Mouse (Mus musculus): ENCODE results near the gene Nt5c2. TPM values are rescaled to one million over a fixed set of nuclear protein-coding genes. Genes with fewer than 3 reads are reported as not detected.

The Nt5c2 gene
- total and polyA plus RNA-seq, 2 experiments from 2014 or later, result 64.1 to 81.8 TPM

- H3K4me3 ChIP-seq (ENCODE audit: low read depth, low read length), result peak overlapping the region; percentile 97
- H3K9me3 ChIP-seq (ENCODE audit: low read length), result no peaks in the 10 kb centered on the region
- no peak overlapping the region for H3K27ac ChIP-seq (ENCODE audit: low read depth, low read length)
- ATAC-seq (ENCODE audit: low FRiP score) (no peak), DNase-seq (ENCODE audit: low spot score) (no peak)
- H3K4me1 ChIP-seq (ENCODE audit: insufficient read depth, low read length), result peaks cover 4% of the 10 kb centered on the region; the same call in 1 of the 2 replicates
- WGBS, result 7% methylated on average over 7 of the region's 7 CpGs
- H3K36me3 ChIP-seq (ENCODE audit: insufficient read depth, low read length), result peaks cover 16% of the 10 kb centered on the region
- H3K9ac ChIP-seq (replicated peaks; ENCODE audit: low read length, poor library complexity, severe bottlenecking), result peak overlapping the region; percentile 90
- no peak for TF ChIP-seq CTCF (IDR thresholded peaks at IDR 0.05)
- H3K4me2 ChIP-seq (ENCODE audit: low read depth, low read length, poor library complexity, severe bottlenecking), result peak overlapping the region; percentile 77
- no peaks in the 10 kb centered on the region; the same call in 1 of the 2 replicates for H3K27me3 ChIP-seq (ENCODE audit: insufficient read depth, low read length)
Observed at GRCm38 (mm10) chr19:47049840-47050239, 34.9 kb upstream of the Nt5c2 start.

DNA sequence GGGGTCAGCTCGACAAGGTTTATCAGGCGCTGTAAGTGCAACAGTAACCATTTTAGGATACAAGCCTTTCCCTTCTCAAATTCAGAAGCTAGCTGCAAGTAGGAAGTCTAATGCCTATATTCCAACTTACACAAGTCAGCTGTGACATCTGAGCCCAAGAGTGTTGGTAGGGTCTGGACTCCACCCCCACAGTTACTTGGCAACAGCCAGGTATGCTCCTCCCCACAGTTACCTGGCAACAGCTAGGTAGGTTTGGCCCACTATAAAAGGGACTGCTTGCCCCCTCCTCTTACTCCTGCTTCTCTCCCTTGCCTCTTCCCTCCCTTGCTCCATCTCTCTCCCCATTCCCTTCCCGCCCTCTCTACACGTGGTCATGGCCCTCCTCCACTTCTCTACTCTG lies 34.1 kb upstream of the Nt5c2 start:
- WGBS, result 65% methylated on average over 4 of the region's 4 CpGs
- Histone ChIP-seq H3K9me3 (ENCODE audit: low read length) (no peaks in the 10 kb centered on the region), H3K27ac (ENCODE audit: low read depth, low read length) (no peak overlapping the region), H3K27me3 (ENCODE audit: insufficient read depth, low read length) (no peaks in the 10 kb centered on the region; the same call in 1 of the 2 replicates), H3K4me3 (ENCODE audit: low read depth, low read length) (no peak overlapping the region), H3K9ac (replicated peaks; ENCODE audit: low read length, poor library complexity, severe bottlenecking) (no peak overlapping the region), H3K4me2 (ENCODE audit: low read depth, low read length, poor library complexity, severe bottlenecking) (peak overlapping the region; percentile 77; the same call in 1 of the 2 replicates), H3K36me3 (ENCODE audit: insufficient read depth, low read length) (peaks cover 16% of the 10 kb centered on the region), H3K4me1 (ENCODE audit: insufficient read depth, low read length) (peaks cover 4% of the 10 kb centered on the region; the same call in 1 of the 2 replicates)
- ATAC-seq (ENCODE audit: low FRiP score) (no peak), DNase-seq (ENCODE audit: low spot score) (no peak)
- no peak for TF ChIP-seq CTCF (IDR thresholded peaks at IDR 0.05)

DNA sequence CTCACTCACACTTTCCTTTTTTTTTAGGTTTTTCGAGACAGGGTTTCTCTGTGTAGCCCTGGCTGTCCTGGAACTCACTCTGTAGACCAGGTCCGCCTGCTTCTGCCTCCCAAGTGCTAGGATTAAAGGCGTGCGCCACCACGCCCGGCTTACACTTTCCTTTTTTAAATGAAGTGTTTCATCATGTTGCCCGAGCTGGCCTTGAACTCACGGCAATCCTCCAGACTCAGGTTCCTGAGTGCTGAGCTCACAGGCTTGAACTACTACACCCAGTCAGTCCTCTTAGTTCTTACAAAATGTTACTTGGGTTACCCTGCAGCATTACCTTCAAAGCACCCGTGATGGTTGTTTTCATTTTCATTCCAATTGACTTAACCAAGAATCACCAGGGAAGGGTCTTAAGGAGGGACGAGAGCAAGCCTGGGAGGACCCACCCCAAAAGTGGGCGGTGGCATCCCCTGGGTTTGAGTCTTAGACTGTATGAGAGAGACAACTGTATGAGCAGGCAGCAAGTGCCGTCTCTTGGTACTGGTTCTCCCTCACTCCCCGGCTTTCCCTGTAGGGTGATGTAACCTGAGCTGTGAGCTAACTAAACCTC lies 32.4 kb upstream of the Nt5c2 start:
- no peak for ATAC-seq (ENCODE audit: low FRiP score)
- no peak for TF ChIP-seq CTCF (IDR thresholded peaks at IDR 0.05)

GRCm38 (mm10) chr19:47046343-47046742 lies 31.4 kb upstream of the Nt5c2 start:
- H3K4me2 ChIP-seq (ENCODE audit: low read depth, low read length, poor library complexity, severe bottlenecking), result no peak overlapping the region
- H3K9ac ChIP-seq (replicated peaks; ENCODE audit: low read length, poor library complexity, severe bottlenecking), result no peak overlapping the region
- no peaks in the 10 kb centered on the region for H3K9me3 ChIP-seq (ENCODE audit: low read length)
- ATAC-seq (ENCODE audit: low FRiP score), result no peak
- no peak overlapping the region for H3K4me3 ChIP-seq (ENCODE audit: low read depth, low read length)
- no peaks in the 10 kb centered on the region for H3K27me3 ChIP-seq (ENCODE audit: insufficient read depth, low read length)
- peaks cover 4% of the 10 kb centered on the region; the same call in 1 of the 2 replicates for H3K4me1 ChIP-seq (ENCODE audit: insufficient read depth, low read length)
- no peak overlapping the region for H3K27ac ChIP-seq (ENCODE audit: low read depth, low read length)
- 96% methylated on average over 1 of the region's 1 CpGs for WGBS
- TF ChIP-seq CTCF (IDR thresholded peaks at IDR 0.05), result peak; percentile 54
- H3K36me3 ChIP-seq (ENCODE audit: insufficient read depth, low read length), result peaks cover 19% of the 10 kb centered on the region
- DNase-seq (ENCODE audit: low spot score), result no peak

More for the DNA sequence above, 32.4 kb upstream of the Nt5c2 start:
- H3K27ac ChIP-seq (ENCODE audit: low read depth, low read length), result no peak overlapping the region
- no peaks in the 10 kb centered on the region for H3K9me3 ChIP-seq (ENCODE audit: low read length)
- no peaks in the 10 kb centered on the region for H3K27me3 ChIP-seq (ENCODE audit: insufficient read depth, low read length)
- WGBS, result 89% methylated on average over 13 of the region's 13 CpGs
- H3K4me2 ChIP-seq (ENCODE audit: low read depth, low read length, poor library complexity, severe bottlenecking), result no peak overlapping the region
- peaks cover 4% of the 10 kb centered on the region; the same call in 1 of the 2 replicates for H3K4me1 ChIP-seq (ENCODE audit: insufficient read depth, low read length)
- no peak overlapping the region for H3K4me3 ChIP-seq (ENCODE audit: low read depth, low read length)
- no peak for DNase-seq (ENCODE audit: low spot score)
- H3K9ac ChIP-seq (replicated peaks; ENCODE audit: low read length, poor library complexity, severe bottlenecking), result no peak overlapping the region
- H3K36me3 ChIP-seq (ENCODE audit: insufficient read depth, low read length), result peaks cover 19% of the 10 kb centered on the region

DNA sequence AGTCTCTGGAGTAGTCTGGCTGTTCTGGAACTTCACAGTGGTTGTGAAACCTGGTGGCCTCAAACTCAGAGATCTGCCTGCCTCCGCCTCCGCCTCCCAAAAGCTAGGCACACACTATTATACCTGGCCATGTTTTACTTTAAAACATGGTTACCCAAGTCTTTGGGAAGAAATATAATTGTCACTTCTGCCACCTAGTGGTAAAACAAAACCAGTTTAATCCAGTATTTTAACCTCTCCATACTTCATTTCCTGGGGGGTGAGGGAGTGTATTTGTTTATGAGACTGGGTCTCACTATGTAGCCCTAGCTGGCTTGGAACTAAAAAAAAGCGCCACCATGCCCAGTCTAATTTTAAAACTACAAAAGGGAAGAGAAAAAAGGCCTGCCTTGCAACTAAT lies 28.7 kb upstream of the Nt5c2 start:
- H3K9ac ChIP-seq (replicated peaks; ENCODE audit: low read length, poor library complexity, severe bottlenecking), result no peak overlapping the region
- H3K27me3 ChIP-seq (ENCODE audit: insufficient read depth, low read length), result no peaks in the 10 kb centered on the region
- peak; percentile 58 for DNase-seq (ENCODE audit: low spot score)
- H3K36me3 ChIP-seq (ENCODE audit: insufficient read depth, low read length), result peaks cover 35% of the 10 kb centered on the region
- no peak overlapping the region for H3K4me3 ChIP-seq (ENCODE audit: low read depth, low read length)
- H3K4me2 ChIP-seq (ENCODE audit: low read depth, low read length, poor library complexity, severe bottlenecking), result no peak overlapping the region
- no peaks in the 10 kb centered on the region for H3K4me1 ChIP-seq (ENCODE audit: insufficient read depth, low read length)
- TF ChIP-seq CTCF (IDR thresholded peaks at IDR 0.05), result peak; percentile 69
- H3K9me3 ChIP-seq (ENCODE audit: low read length), result no peaks in the 10 kb centered on the region
- ATAC-seq (ENCODE audit: low FRiP score), result no peak
- WGBS, result 92% methylated on average over 3 of the region's 3 CpGs
- H3K27ac ChIP-seq (ENCODE audit: low read depth, low read length), result no peak overlapping the region

GRCm38 (mm10) chr19:47040720-47041473 lies 25.9 kb upstream of the Nt5c2 start:
- H3K36me3 ChIP-seq (ENCODE audit: insufficient read depth, low read length), result peaks cover 29% of the 10 kb centered on the region
- 94% methylated on average over 3 of the region's 3 CpGs for WGBS
- no peak for DNase-seq (ENCODE audit: low spot score)
- H3K27me3 ChIP-seq (ENCODE audit: insufficient read depth, low read length), result no peaks in the 10 kb centered on the region
- no peak overlapping the region for H3K27ac ChIP-seq (ENCODE audit: low read depth, low read length)
- H3K9ac ChIP-seq (replicated peaks; ENCODE audit: low read length, poor library complexity, severe bottlenecking), result no peak overlapping the region
- H3K4me3 ChIP-seq (ENCODE audit: low read depth, low read length), result no peak overlapping the region
- no peak for ATAC-seq (ENCODE audit: low FRiP score)
- no peak overlapping the region for H3K4me2 ChIP-seq (ENCODE audit: low read depth, low read length, poor library complexity, severe bottlenecking)
- no peaks in the 10 kb centered on the region for H3K9me3 ChIP-seq (ENCODE audit: low read length)
- no peaks in the 10 kb centered on the region for H3K4me1 ChIP-seq (ENCODE audit: insufficient read depth, low read length)
- no peak for TF ChIP-seq CTCF (IDR thresholded peaks at IDR 0.05)

Data from midbrain, postnatal 0 days (tissue).